Mouse (Mus musculus) lung, adult 2 months (tissue): ENCODE measurements around the gene Opalin. TPM values are rescaled to one million over a fixed set of nuclear protein-coding genes. Genes with fewer than 3 reads are reported as not detected.

ENCODE experiments used
- DNase-seq: peaks from one replicate; pipeline ENCODE4 v3.0.0; 2022
- H3K4me1 ChIP-seq: fragments of 200-500 bp; 2 replicates; pipeline ENCODE4 v1.6.1; 2011; ENCODE audit warnings: low read length; ENCODE audit not compliant: control insufficient read depth, insufficient read depth
- H3K4me3 ChIP-seq: fragments of 200-500 bp; replicated peaks from 2 replicates; pipeline ENCODE3; 2011; ENCODE audit warnings: low read depth, mild to moderate bottlenecking, control low read depth, low read length; ENCODE audit errors: extremely low read depth
- CTCF ChIP-seq: fragments of 200-500 bp; IDR thresholded peaks from 2 replicates; pipeline ENCODE4 v1.5.1; 2011; ENCODE audit warnings: mild to moderate bottlenecking, low read length, control low read depth; ENCODE audit not compliant: insufficient read depth
- POLR2A ChIP-seq: fragments of 200-500 bp; IDR thresholded peaks from 2 replicates; pipeline ENCODE4 v1.6.1; 2011; ENCODE audit warnings: low read depth, mild to moderate bottlenecking, control low read depth, low read length, borderline replicate concordance; ENCODE audit errors: extremely low read depth
- WGBS: fragments of 180-500 bp; shearing (Covaris S2); methylation state at CpG from one replicate; pipeline ENCODE4 v1.1.7; 2018; 5-methylcytosine and 5-hydroxymethylcytosine counted together
- polyA plus RNA-seq: library from polyadenylated mRNA; depleted of rRNA; stranded (reverse); fragments of >200 nt; gene quantifications from 2 replicates; pipeline ENCODE4 v1.2.3, GENCODE M21; 2012

Opalin gene
- polyA plus RNA-seq, 1 experiment: not detected

- no peak for DNase-seq
- H3K4me3 ChIP-seq: no peak overlapping the region
- 80% methylated on average over 9 of the region's 9 CpGs for WGBS
- TF ChIP-seq CTCF (no peak), POLR2A (no peak)
- no peaks in the 10 kb centered on the region for H3K4me1 ChIP-seq
These were observed 29.3 kb downstream of the Opalin start for GRCm38 (mm10) chr19:41047437-41048186.

GRCm38 (mm10) chr19:41045091-41045770, 31.7 kb downstream of the Opalin start:
- Histone ChIP-seq H3K4me1 (no peaks in the 10 kb centered on the region), H3K4me3 (no peak overlapping the region)
- TF ChIP-seq CTCF (no peak), POLR2A (no peak)
- DNase-seq: no peak
- 33% methylated on average over 10 of the region's 10 CpGs for WGBS

- H3K4me3 ChIP-seq: no peak overlapping the region
- TF ChIP-seq POLR2A (no peak), CTCF (no peak)
- no peak for DNase-seq
- 53% methylated on average over 7 of the region's 7 CpGs for WGBS
- H3K4me1 ChIP-seq: no peaks in the 10 kb centered on the region
These were observed 37.8 kb downstream of the Opalin start for GRCm38 (mm10) chr19:41039110-41039509.

GRCm38 (mm10) chr19:41035809-41036551, 40.9 kb downstream of the Opalin start:
- 40% methylated on average over 4 of the region's 4 CpGs for WGBS
- TF ChIP-seq POLR2A (no peak), CTCF (no peak)
- no peak overlapping the region for H3K4me3 ChIP-seq
- DNase-seq: no peak
- no peaks in the 10 kb centered on the region for H3K4me1 ChIP-seq

- 55% methylated on average over 6 of the region's 6 CpGs for WGBS
- DNase-seq: no peak
- TF ChIP-seq POLR2A: no peak
- no peak for TF ChIP-seq CTCF
- Histone ChIP-seq H3K4me1 (no peaks in the 10 kb centered on the region), H3K4me3 (no peak overlapping the region)
These were observed 45.0 kb downstream of the Opalin start for GRCm38 (mm10) chr19:41031869-41032268.

- Histone ChIP-seq H3K4me1 (no peaks in the 10 kb centered on the region), H3K4me3 (no peak overlapping the region)
- TF ChIP-seq CTCF: no peak
- no peak for TF ChIP-seq POLR2A
- DNase-seq: no peak
- WGBS: 33% methylated on average over 11 of the region's 11 CpGs
These were observed 45.9 kb downstream of the Opalin start for GRCm38 (mm10) chr19:41031009-41031408.

GRCm38 (mm10) chr19:41030161-41030560, 46.8 kb downstream of the Opalin start:
- H3K4me3 ChIP-seq: no peak overlapping the region
- TF ChIP-seq CTCF (no peak), POLR2A (no peak)
- no peak for DNase-seq
- no peaks in the 10 kb centered on the region for H3K4me1 ChIP-seq
- 62% methylated on average over 6 of the region's 6 CpGs for WGBS

GRCm38 (mm10) chr19:41029219-41029618, 47.7 kb downstream of the Opalin start, which contains the start of gene Dntt:
Dntt (plus strand) TSS chr19:41029275.
- 88% methylated on average over 6 of the region's 6 CpGs for WGBS
- no peak for TF ChIP-seq POLR2A
- no peak for TF ChIP-seq CTCF
- no peak for DNase-seq
- Histone ChIP-seq H3K4me1 (no peaks in the 10 kb centered on the region), H3K4me3 (no peak within 1 kb of the TSS)

- Histone ChIP-seq H3K4me1 (no peaks in the 10 kb centered on the region), H3K4me3 (no peak overlapping the region)
- no peak for DNase-seq
- no peak for TF ChIP-seq CTCF
- TF ChIP-seq POLR2A: no peak
- WGBS: 86% methylated on average over 9 of the region's 9 CpGs
These were observed 49.3 kb downstream of the Opalin start for GRCm38 (mm10) chr19:41027601-41028000.

- 85% methylated on average over 5 of the region's 5 CpGs for WGBS
These were observed 49.9 kb downstream of the Opalin start for GRCm38 (mm10) chr19:41027024-41027423.

More at GRCm38 (mm10) chr19:41027024-41027423, 49.9 kb downstream of the Opalin start:
- H3K4me1 ChIP-seq: no peaks in the 10 kb centered on the region
- DNase-seq: no peak
- H3K4me3 ChIP-seq: no peak overlapping the region
- TF ChIP-seq POLR2A (no peak), CTCF (no peak)
